Mouse (Mus musculus): ENCODE data around the gene Map3k15. TPM values are rescaled to one million over a fixed set of nuclear protein-coding genes. Genes with fewer than 3 reads are reported as not detected.

Gene Map3k15
- 1 to 10 TPM in 1 of 2 experiments, under 1 TPM in 1; 0.71 to 1.4 TPM for total RNA-seq (2021)
- long read RNA-seq: 0 reads

DNA sequence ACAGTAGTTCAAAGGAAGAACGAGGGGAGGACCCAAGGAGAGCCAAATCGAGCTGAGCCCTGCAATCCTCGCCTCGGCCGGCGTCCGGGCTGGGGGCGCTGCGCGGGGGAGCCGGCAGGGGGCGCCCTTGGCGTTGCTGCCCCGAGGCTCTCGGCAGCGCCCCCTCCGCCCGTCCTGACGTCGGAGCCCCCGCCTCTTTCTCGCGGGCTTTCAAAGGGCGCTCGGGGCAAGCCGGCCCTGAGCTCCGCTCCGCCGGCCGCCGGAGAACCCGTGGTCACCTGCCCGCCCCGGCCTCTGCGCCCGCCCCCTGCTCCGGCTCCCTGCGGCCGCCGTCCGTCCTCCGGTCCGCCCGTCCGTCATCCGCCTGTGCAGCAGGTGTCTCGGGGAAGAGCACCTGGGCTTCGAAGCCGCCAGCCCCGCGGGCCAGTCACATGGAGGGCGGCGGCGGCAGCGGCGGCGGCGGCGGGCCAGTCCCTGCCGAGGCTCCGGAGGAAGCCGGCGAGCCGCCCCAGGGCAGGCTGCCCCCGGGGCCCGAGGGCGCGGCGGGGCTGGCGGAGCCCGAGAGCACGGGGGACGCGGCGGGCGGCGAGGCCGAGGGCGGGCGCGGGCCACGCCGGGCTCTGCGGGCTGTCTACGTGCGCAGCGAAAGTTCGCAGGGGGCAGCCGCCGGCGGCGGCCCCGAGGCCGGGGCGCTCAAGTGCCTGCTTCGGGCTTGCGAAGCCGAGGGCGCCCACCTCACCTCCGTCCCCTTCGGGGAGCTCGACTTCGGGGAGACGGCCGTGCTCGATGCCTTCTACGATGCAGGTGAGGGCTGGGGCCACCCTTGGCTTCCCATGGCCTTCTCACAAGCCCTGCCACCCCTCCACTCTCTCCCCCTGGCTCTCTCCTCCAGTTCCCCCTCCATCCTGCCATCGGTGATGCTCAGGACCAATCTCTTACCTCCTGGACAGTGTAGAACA is at the start of gene Map3k15:
Map3k15 (plus strand) TSS at position 432 of the 959 bp plus-strand sequence.
- peak; percentile 36 to 50 for DNase-seq (ENCODE audit: low spot score in 2 of 2)

DNA sequence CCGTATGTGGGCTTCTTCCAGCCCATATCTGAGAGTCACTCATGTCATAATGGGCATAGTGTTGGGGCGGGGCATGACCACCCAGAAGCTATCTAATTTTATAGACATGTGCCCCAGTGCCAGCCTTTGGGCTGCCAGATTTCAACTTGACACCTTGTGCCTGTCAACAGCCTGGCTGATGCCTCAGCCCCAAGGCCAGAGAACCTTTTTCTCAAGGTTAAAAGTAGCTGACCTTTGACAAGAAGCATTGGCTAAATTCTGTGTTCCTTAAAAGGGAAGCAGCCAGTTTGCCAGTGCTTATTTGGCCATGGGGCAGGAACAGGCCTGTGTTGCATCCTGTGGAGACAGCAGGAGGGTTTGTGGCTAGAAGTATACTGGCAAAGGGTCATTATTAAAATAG is 45.7 kb upstream of the Map3k15 start:
- no peak for DNase-seq (ENCODE audit: low spot score in 2 of 2)

DNA sequence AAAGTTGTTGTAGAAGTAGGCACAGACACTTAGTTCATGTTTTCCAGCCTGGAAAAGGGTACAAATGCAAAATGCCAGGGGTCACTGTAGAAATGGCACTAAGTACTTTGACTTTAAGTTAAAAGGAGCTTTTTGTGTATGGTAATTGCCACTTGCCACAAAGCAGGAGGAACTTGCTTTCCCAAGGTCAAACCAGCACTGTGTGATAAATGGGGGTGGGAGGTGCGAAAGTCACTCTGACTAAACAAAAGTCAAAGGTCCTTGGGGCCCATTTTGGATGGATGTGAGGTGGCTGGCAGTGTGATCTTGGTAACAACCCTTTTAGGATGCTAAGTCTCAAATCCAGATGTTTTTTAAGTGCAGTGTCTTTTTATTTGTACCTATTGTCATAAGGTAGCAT is 44.6 kb upstream of the Map3k15 start:
- DNase-seq (ENCODE audit: low spot score in 2 of 2): no peak

- DNase-seq (ENCODE audit: low spot score in 2 of 2): no peak
Observed at GRCm38 (mm10) chrX:159953546-159954429, 34.4 kb upstream of the Map3k15 start.

GRCm38 (mm10) chrX:159954430-159954779 is 33.8 kb upstream of the Map3k15 start:
- no peak for DNase-seq (ENCODE audit: low spot score in 2 of 2)

DNA sequence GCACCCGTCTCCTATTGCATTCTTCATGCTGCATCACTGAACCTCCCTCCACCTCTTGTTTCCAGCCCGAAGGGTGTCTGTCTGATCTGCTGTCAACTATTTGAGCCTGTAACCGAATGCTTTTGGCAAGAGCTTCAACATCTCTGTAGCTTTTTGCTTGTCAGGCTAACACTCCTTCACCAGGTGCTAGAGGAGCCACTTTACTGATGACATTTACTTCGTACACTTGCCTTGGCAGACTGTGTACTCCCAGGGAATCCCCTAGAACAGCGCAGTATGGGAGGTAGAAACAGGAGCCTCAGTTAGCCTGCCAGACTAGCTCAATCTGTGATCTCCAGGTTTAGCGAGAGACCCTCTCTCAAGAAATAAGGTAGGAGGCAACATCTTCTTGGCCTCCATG is 32.8 kb upstream of the Map3k15 start:
- DNase-seq (ENCODE audit: low spot score in 2 of 2): no peak

- no peak for DNase-seq (ENCODE audit: low spot score in 2 of 2)
Observed at GRCm38 (mm10) chrX:159961385-159961784, 26.8 kb upstream of the Map3k15 start.

DNA sequence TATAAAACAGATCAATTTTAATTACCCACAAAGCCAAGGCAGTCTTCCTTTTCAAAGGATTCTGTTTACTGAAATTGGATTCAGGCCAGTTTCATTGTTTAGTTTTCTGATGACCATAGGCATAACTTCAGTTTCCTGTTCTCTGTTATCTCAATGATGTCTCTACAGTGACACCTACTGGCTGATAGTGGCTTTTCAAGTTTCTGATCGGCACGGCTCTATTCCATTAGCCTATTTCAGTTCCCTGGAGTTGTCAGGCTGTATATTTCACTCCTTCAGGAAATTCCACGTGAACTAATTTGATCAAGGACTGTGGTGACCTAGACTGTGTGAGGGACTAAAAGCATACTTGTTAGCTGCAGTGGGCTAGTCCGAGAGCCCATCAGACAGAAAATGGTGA is 25.0 kb upstream of the Map3k15 start:
- peak; percentile 53 to 66 for DNase-seq (ENCODE audit: low spot score in 2 of 2)

DNA sequence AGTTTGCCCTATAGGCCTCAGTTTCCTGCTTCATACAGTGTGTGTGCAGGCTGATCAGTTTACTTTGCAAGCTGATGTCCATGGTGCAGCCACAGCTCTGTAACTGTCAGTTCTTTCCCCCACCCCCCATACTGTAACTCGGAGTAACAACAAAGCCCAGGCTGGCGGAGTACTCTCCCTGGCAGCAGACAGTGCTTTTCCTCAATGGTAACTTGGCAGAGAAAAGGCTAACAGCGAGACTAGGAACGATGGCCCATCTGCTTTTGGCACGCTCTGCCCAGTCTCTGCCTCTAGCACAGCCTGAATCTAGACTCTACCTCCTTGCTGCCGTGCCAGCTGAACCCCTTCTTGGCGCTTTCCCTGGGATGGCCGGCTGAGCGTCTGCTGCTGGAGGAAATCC is 24.3 kb upstream of the Map3k15 start:
- peak; percentile 51 to 64 for DNase-seq (ENCODE audit: low spot score in 2 of 2)

- no peak for DNase-seq (ENCODE audit: low spot score in 2 of 2)
Observed at GRCm38 (mm10) chrX:159969025-159969424, 19.2 kb upstream of the Map3k15 start.

DNA sequence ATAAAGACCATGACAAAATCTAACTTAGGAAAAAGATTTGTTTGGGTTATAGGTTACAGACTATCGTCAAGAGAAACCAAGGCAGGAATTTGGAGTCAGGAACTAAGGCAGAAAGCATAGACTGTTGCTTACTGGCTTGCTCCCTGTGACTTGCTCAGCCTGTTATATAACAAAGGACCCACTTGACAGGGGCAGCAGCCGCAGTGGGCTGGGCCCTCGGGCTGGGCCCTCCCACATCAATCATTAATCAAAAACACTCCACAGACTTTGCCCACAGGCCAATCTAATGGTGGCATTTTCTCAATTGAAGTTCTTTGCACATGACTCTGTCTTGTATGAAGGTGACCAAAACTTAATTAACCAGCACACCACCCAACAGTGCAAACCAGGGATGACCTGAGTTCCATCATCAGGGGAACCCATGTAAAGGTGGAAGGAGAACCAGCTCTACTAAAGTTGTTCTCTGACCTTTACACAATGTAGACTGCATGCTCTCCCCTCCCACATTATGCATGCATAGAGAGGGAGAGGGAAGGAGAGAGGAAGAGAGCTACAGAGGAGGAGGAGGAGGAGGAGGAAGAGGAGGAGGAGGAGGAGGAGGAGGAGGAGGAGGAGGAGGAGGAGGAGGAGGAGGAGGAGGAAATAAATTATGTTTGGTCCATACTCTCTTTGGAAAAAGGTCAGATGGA is 17.0 kb upstream of the Map3k15 start:
- no peak for DNase-seq (ENCODE audit: low spot score in 2 of 2)

DNA sequence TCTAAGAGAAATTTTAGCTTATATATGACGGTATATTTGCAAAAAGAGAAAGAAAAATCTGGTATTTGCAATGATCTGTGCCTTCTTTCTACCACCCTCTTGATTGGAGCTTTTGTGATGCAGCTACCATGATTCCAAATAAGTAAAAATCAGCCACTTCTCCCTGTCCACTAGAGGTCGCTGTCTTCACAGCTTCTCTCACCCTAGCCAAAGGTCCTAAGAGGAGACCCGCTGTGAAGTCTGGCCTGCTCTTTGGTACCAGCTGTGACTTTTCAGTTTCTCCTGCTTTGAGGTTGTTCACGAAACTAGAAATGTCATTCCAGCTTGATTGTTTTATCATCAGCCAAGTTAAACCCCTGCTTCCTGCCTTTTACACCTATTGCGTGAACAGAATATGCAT is 14.5 kb upstream of the Map3k15 start:
- DNase-seq (ENCODE audit: low spot score in 2 of 2): peak in 1 of 2 experiments; percentile 9

DNA sequence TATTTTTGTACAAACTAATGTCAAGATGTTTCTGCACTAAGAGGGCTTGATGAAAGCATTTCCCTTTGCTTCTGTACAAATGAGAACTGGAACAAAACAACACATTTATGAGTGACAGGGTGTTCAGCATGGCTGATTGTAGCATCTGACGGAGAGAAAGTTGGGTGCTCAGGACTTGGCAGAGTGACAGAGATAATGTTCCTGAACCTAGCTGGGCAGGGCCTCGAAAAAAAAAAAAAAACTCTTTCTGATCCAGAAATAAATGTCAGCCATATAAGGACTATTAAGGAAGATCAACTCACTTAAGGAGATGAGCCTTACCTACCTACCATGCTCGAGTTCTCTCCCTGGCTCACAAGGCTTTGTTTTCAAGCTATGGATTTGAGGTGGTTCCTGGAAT is 12.0 kb upstream of the Map3k15 start:
- no peak for DNase-seq (ENCODE audit: low spot score in 2 of 2)

DNA sequence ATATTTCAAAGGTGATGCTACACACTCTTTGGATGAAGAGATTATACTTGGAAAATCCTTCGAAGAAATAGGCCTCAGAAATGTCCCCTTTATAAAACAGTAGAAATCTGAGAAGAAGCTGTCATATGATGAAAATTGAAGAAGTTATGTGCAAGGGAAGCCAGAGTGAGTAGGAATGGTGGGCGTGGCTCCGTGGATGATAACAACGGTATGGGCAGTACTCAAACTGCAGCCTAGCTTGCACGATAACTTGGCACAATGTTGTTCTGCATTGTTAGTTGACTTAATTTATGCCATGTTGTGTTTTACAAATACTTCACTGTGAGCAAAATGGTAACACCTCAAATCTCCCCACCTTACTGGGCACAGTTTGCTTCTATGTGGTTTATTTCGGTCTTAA is 7.6 kb downstream of the Map3k15 start:
- no peak for DNase-seq (ENCODE audit: low spot score in 2 of 2)

- no peak for DNase-seq (ENCODE audit: low spot score in 2 of 2)
Observed at GRCm38 (mm10) chrX:160053306-160053705, 65.1 kb downstream of the Map3k15 start.

DNA sequence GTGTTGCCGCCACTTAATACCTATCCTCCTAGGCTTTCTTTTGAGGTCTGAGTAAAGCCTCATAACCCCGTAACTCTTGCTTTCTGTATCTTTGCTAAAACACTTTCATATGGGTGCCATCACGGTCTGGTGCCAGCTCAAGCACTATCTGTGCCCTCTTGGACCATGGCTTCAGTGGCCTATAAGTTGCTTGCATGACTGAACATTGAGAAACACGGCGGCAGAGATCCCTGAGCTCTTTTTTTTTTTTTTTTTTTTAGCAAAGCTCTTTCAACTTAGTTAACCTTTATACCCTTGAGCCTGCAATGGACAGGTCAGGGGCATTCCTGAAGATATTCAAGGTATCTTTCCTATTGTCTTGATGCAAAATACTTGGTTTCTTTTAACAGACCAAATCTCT is 66.4 kb downstream of the Map3k15 start:
- no peak for DNase-seq (ENCODE audit: low spot score in 2 of 2)

- DNase-seq (ENCODE audit: low spot score in 2 of 2): no peak
Observed at GRCm38 (mm10) chrX:160091973-160092372, 103.7 kb downstream of the Map3k15 start.

GRCm38 (mm10) chrX:160107817-160108216 is 119.6 kb downstream of the Map3k15 start:
- no peak for DNase-seq (ENCODE audit: low spot score in 2 of 2)

GRCm38 (mm10) chrX:160113777-160114176 is 125.5 kb downstream of the Map3k15 start:
- DNase-seq (ENCODE audit: low spot score in 2 of 2): no peak

DNA sequence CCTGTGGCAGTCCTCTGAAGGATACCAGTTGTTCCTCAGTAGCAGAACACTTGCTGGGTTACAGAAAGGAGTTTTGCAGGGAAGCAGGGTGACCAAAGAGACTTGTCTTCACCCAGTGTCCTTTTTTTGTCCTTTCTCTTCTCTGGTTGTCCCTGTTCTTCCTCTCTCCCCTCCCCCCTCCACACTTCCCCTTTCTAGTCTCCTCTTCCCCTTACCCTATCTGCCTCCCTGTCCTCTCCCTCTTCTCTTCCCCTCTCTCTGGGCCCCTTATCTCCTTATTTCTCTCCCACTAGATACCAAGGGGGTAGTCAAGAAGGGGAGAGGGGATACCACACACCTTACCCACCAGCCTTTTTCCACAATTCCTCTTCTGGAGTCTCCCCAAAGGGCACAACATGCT is 127.8 kb downstream of the Map3k15 start:
- DNase-seq (ENCODE audit: low spot score in 2 of 2): no peak

GRCm38 (mm10) chrX:160116658-160117057 is 128.4 kb downstream of the Map3k15 start:
- peak; percentile 67 to 76 for DNase-seq (ENCODE audit: low spot score in 2 of 2)

Data from layer of hippocampus, postnatal 10 days (tissue).